Mouse (Mus musculus) MEL (cell line): Measurements from ENCODE around the gene D430041D05Rik. TPM values are rescaled to one million over a fixed set of nuclear protein-coding genes. Genes with fewer than 3 reads are reported as not detected.

Source experiments
- DNase-seq: peaks from one replicate; pipeline ENCODE4 v3.0.0; 2011; ENCODE audit warnings: low read depth, low spot score
- H3K27ac ChIP-seq: 2 replicates; pipeline ENCODE4 v1.5.1; 2012; ENCODE audit warnings: low read depth, mild to moderate bottlenecking, control low read depth, low read length, moderate library complexity; ENCODE audit not compliant: control insufficient read depth
- H3K27me3 ChIP-seq, 2 experiments: fragments of 150-350 bp in 1 of 2; sonication (generic) in 1 of 2; 2 replicates each; pipeline ENCODE4 v1.6.1; 2012; ENCODE audit warnings: low read length in 2 of 2, mild to moderate bottlenecking in 2 of 2, improper control_type of control experiment in 1 of 2, moderate library complexity in 1 of 2; ENCODE audit not compliant: insufficient read depth in 2 of 2, control insufficient read depth in 1 of 2
- H3K36me3 ChIP-seq, 2 experiments: 2 replicates each; pipeline ENCODE4 v1.6.1; 2012 to 2014; ENCODE audit warnings: low read length in 2 of 2, improper control_type of control experiment in 1 of 2, inconsistent platforms in 1 of 2, mild to moderate bottlenecking in 1 of 2; ENCODE audit not compliant: insufficient read depth in 2 of 2, control insufficient read depth in 1 of 2
- H3K4me1 ChIP-seq, 2 experiments: fragments of 150-350 bp in 1 of 2; sonication (generic) in 1 of 2; 2 replicates each; pipeline ENCODE4 v1.6.1; 2012; ENCODE audit warnings: low read length in 2 of 2, improper control_type of control experiment in 1 of 2, mild to moderate bottlenecking in 1 of 2; ENCODE audit not compliant: insufficient read depth in 2 of 2, control insufficient read depth in 1 of 2
- H3K4me3 ChIP-seq, 2 experiments: fragments of 150-350 bp in 1 of 2; sonication (generic) in 1 of 2; 2 replicates each; pipeline ENCODE4 v1.5.1; 2012; ENCODE audit warnings: low read depth in 2 of 2, low read length in 2 of 2, mild to moderate bottlenecking in 2 of 2, moderate library complexity in 2 of 2, control low read depth in 1 of 2, improper control_type of control experiment in 1 of 2; ENCODE audit not compliant: control insufficient read depth in 1 of 2, insufficient read depth in 1 of 2
- H3K79me2 ChIP-seq: 2 replicates; pipeline ENCODE4 v1.6.1; 2012; ENCODE audit warnings: mild to moderate bottlenecking, low read length, moderate library complexity; ENCODE audit not compliant: control insufficient read depth, poor library complexity, insufficient read depth
- H3K9ac ChIP-seq: 2 replicates; pipeline ENCODE4 v1.6.1; 2012; ENCODE audit warnings: low read depth, mild to moderate bottlenecking, control low read depth, low read length, moderate library complexity; ENCODE audit not compliant: control insufficient read depth, poor library complexity, severe bottlenecking
- H3K9me3 ChIP-seq: fragments of 150-350 bp; sonication (generic); replicated peaks from 2 replicates; pipeline ENCODE4 v1.6.1; 2012; ENCODE audit warnings: mild to moderate bottlenecking, low read length, improper control_type of control experiment, moderate library complexity; ENCODE audit not compliant: insufficient read depth
- BHLHE40 ChIP-seq: IDR thresholded peaks from 2 replicates; pipeline ENCODE4 v1.6.1; 2012; ENCODE audit warnings: low read depth, mild to moderate bottlenecking, inconsistent platforms, low read length, improper control_type of control experiment, borderline replicate concordance
- CHD1 ChIP-seq: IDR thresholded peaks from 2 replicates; pipeline ENCODE4 v1.6.1; 2012; ENCODE audit warnings: low read depth, mild to moderate bottlenecking, inconsistent platforms, low read length, improper control_type of control experiment
- CTCF ChIP-seq, 3 experiments: IDR thresholded peaks in 2 of 3; conservative IDR thresholded peaks in 1 of 3; 2 replicates each; pipeline ENCODE4 v1.5.1; 2011 to 2012; ENCODE audit warnings: low read length in 3 of 3, low read depth in 2 of 3, mild to moderate bottlenecking in 2 of 3, improper control_type of control experiment in 1 of 3, inconsistent platforms in 1 of 3, mixed read lengths in 1 of 3, moderate library complexity in 1 of 3; ENCODE audit not compliant: control insufficient read depth in 1 of 3, insufficient read depth in 1 of 3, poor library complexity in 1 of 3, severe bottlenecking in 1 of 3
- ELF1 ChIP-seq: IDR thresholded peaks from 2 replicates; pipeline ENCODE4 v1.6.1; 2014; ENCODE audit warnings: low read depth, mild to moderate bottlenecking, inconsistent platforms, low read length, improper control_type of control experiment, moderate library complexity
- EP300 ChIP-seq, 2 experiments: IDR thresholded peaks; 2 replicates each; pipeline ENCODE4 v1.6.1; 2011; ENCODE audit warnings: improper control_type of control experiment in 2 of 2, low read length in 2 of 2, low read depth in 1 of 2, mild to moderate bottlenecking in 1 of 2
- ETS1 ChIP-seq: IDR thresholded peaks from 2 replicates; pipeline ENCODE4 v1.6.1; 2012; ENCODE audit warnings: low read depth, mild to moderate bottlenecking, inconsistent platforms, low read length, improper control_type of control experiment, moderate library complexity
- GABPA ChIP-seq: IDR thresholded peaks from 2 replicates; pipeline ENCODE4 v1.6.1; 2012; ENCODE audit warnings: low read depth, mild to moderate bottlenecking, inconsistent platforms, low read length, improper control_type of control experiment, moderate library complexity
- GATA1 ChIP-seq: IDR thresholded peaks from 2 replicates; pipeline ENCODE4 v1.6.1; 2011; ENCODE audit warnings: low read depth, low read length, improper control_type of control experiment
- HCFC1 ChIP-seq: IDR thresholded peaks from 2 replicates; pipeline ENCODE4 v1.6.1; 2012; ENCODE audit warnings: low read depth, mild to moderate bottlenecking, inconsistent platforms, low read length, improper control_type of control experiment, moderate library complexity
- KAT2A ChIP-seq: conservative IDR thresholded peaks from 2 replicates; pipeline ENCODE4 v1.6.1; 2012; ENCODE audit warnings: low read depth, low read length, improper control_type of control experiment, inconsistent platforms
- MAFK ChIP-seq: IDR thresholded peaks from 2 replicates; pipeline ENCODE4 v1.6.1; 2011; ENCODE audit warnings: low read depth, mild to moderate bottlenecking, low read length, improper control_type of control experiment, borderline replicate concordance
- MAX ChIP-seq: IDR thresholded peaks from 2 replicates; pipeline ENCODE4 v1.6.1; 2011; ENCODE audit warnings: low read length, improper control_type of control experiment
- MEF2A ChIP-seq: IDR thresholded peaks from 2 replicates; pipeline ENCODE4 v1.6.1; 2014; ENCODE audit warnings: low read depth, mild to moderate bottlenecking, inconsistent platforms, low read length, improper control_type of control experiment; ENCODE audit not compliant: poor library complexity, insufficient replicate concordance, severe bottlenecking; ENCODE audit errors: extremely low read depth
- MXI1 ChIP-seq: IDR thresholded peaks from 2 replicates; pipeline ENCODE4 v1.6.1; 2011; ENCODE audit warnings: mild to moderate bottlenecking, low read depth, low read length, improper control_type of control experiment
- MYC ChIP-seq: IDR thresholded peaks from 2 replicates; pipeline ENCODE4 v1.6.1; 2011; ENCODE audit warnings: low read depth, mild to moderate bottlenecking, low read length, improper control_type of control experiment, moderate library complexity
- NELFE ChIP-seq: IDR thresholded peaks from 2 replicates; pipeline ENCODE4 v1.6.1; 2011; ENCODE audit warnings: low read depth, low read length, improper control_type of control experiment
- NRF1 ChIP-seq: IDR thresholded peaks from 2 replicates; pipeline ENCODE4 v1.6.1; 2014; ENCODE audit warnings: low read depth, mild to moderate bottlenecking, inconsistent platforms, low read length, improper control_type of control experiment, moderate library complexity; ENCODE audit not compliant: poor library complexity, insufficient read depth, severe bottlenecking
- POLR2A ChIP-seq, 2 experiments: IDR thresholded peaks; 2 replicates each; pipeline ENCODE4 v1.6.1; 2011 to 2012; ENCODE audit warnings: low read length in 2 of 2, mild to moderate bottlenecking in 2 of 2, control low read depth in 1 of 2, improper control_type of control experiment in 1 of 2, low read depth in 1 of 2, moderate library complexity in 1 of 2; ENCODE audit not compliant: control insufficient read depth in 1 of 2, insufficient read depth in 1 of 2, poor library complexity in 1 of 2
- POLR2AphosphoS2 ChIP-seq: IDR thresholded peaks from 2 replicates; pipeline ENCODE4 v1.6.1; 2011; ENCODE audit warnings: low read length, improper control_type of control experiment
- POLR2AphosphoS5 ChIP-seq: IDR thresholded peaks from 2 replicates; pipeline ENCODE4 v1.6.1; 2012; ENCODE audit warnings: low read depth, borderline replicate concordance, mild to moderate bottlenecking, inconsistent platforms, low read length, moderate library complexity, mixed read lengths
- RAD21 ChIP-seq: IDR thresholded peaks from 2 replicates; pipeline ENCODE4 v1.6.1; 2011; ENCODE audit warnings: mild to moderate bottlenecking, low read depth, low read length, improper control_type of control experiment
- RCOR1 ChIP-seq: IDR thresholded peaks from 2 replicates; pipeline ENCODE4 v1.6.1; 2012; ENCODE audit warnings: low read depth, mild to moderate bottlenecking, inconsistent platforms, low read length, improper control_type of control experiment
- SIN3A ChIP-seq: IDR thresholded peaks from 2 replicates; pipeline ENCODE4 v1.6.1; 2012; ENCODE audit warnings: low read length, improper control_type of control experiment, inconsistent platforms
- TAL1 ChIP-seq: IDR thresholded peaks from 2 replicates; pipeline ENCODE4 v1.6.1; 2012; ENCODE audit warnings: mild to moderate bottlenecking, inconsistent platforms, low read length, moderate library complexity, mixed read lengths
- TBP ChIP-seq: IDR thresholded peaks from 2 replicates; pipeline ENCODE4 v1.8.0; 2011; ENCODE audit warnings: low read depth, low read length, improper control_type of control experiment
- TCF12 ChIP-seq: IDR thresholded peaks from 2 replicates; pipeline ENCODE4 v1.6.1; 2014; ENCODE audit warnings: low read depth, mild to moderate bottlenecking, inconsistent platforms, low read length, improper control_type of control experiment, moderate library complexity
- USF2 ChIP-seq, 2 experiments: IDR thresholded peaks; 2 replicates each; pipeline ENCODE4 v1.6.1; 2011 to 2012; ENCODE audit warnings: improper control_type of control experiment in 2 of 2, low read length in 2 of 2, borderline replicate concordance in 1 of 2, inconsistent platforms in 1 of 2, low read depth in 1 of 2, mild to moderate bottlenecking in 1 of 2; ENCODE audit not compliant: insufficient read depth in 1 of 2
- ZKSCAN1 ChIP-seq: IDR thresholded peaks from 2 replicates; pipeline ENCODE4 v1.6.1; 2012; ENCODE audit warnings: low read depth, mild to moderate bottlenecking, inconsistent platforms, low read length, improper control_type of control experiment, moderate library complexity
- ZMIZ1 ChIP-seq: IDR thresholded peaks from 2 replicates; pipeline ENCODE4 v1.6.1; 2012; ENCODE audit warnings: low read depth, mild to moderate bottlenecking, inconsistent platforms, low read length, improper control_type of control experiment, moderate library complexity
- ZNF384 ChIP-seq: IDR thresholded peaks from 2 replicates; pipeline ENCODE4 v1.6.1; 2012; ENCODE audit warnings: low read depth, mild to moderate bottlenecking, inconsistent platforms, low read length, improper control_type of control experiment
- polyA plus RNA-seq, 2 experiments: library from polyadenylated mRNA; stranded (reverse) in 1 of 2; unstranded in 1 of 2; fragments of >175 nt in 1 of 2; fragments of >200 nt in 1 of 2; gene quantifications; 2 replicates each; pipeline versions ENCODE4 v1.2.1 to v1.2.4; 2012; ENCODE audit warnings: low replicate concordance in 2 of 2, low read depth in 1 of 2; ENCODE audit not compliant: insufficient read length in 2 of 2, insufficient read depth in 1 of 2, missing spikeins in 1 of 2
- total RNA-seq: library from RNA; depleted of rRNA; stranded (reverse); fragments of 300-350 nt; gene quantifications from 2 replicates; pipeline ENCODE4 v1.2.3, GENCODE M21; 2012

D430041D05Rik gene
- total and polyA plus RNA-seq, 3 experiments = 0.46 to 1.1 TPM; not detected in 1

GRCm38 (mm10) chr2:104124071-104124470 is 286.7 kb downstream of the D430041D05Rik start:
- Histone ChIP-seq H3K27me3 (peaks cover 9 to 30% of the 10 kb centered on the region in 2 experiments), H3K27ac (no peak overlapping the region), H3K9ac (no peak overlapping the region), H3K36me3 (peaks cover 0 to 20% of the 10 kb centered on the region in 2 experiments; a peak in 2 of 4 replicates), H3K4me3 (no peak overlapping the region), H3K79me2 (no peaks in the 10 kb centered on the region), H3K4me1 (peaks cover 12 to 19% of the 10 kb centered on the region in 2 experiments), H3K9me3 (no peaks in the 10 kb centered on the region)
- TF ChIP-seq GATA1 (0 out of 2 replicates have a peak, but pooled peaks have one; percentile 11), EP300 (IDR thresholded peaks at IDR 0.05; ENCODE audit: low read depth in 1 of 2, low read length in 2 of 2) (no peak)
- DNase-seq = no peak

GRCm38 (mm10) chr2:104123540-104123939 is 287.3 kb downstream of the D430041D05Rik start:
- H3K79me2 ChIP-seq = no peaks in the 10 kb centered on the region
- H3K9me3 ChIP-seq = no peaks in the 10 kb centered on the region
- peak; percentile 44 for DNase-seq
- H3K27me3 ChIP-seq = peaks cover 9 to 30% of the 10 kb centered on the region in 2 experiments
- H3K9ac ChIP-seq = peak overlapping the region; percentile 63; the same call in 1 of the 2 replicates
- peaks cover 0 to 20% of the 10 kb centered on the region in 2 experiments; a peak in 2 of 4 replicates for H3K36me3 ChIP-seq
- H3K4me3 ChIP-seq = peak overlapping the region; percentile 72 to 92; a peak in 3 of 4 replicates
- H3K4me1 ChIP-seq = peaks cover 12 to 19% of the 10 kb centered on the region in 2 experiments
- no peak overlapping the region for H3K27ac ChIP-seq
- no peak for TF ChIP-seq SIN3A
- 0 out of 2 replicates have a peak, but pooled peaks have one; percentile 6 for TF ChIP-seq ZKSCAN1
- no peak for TF ChIP-seq BHLHE40
- TF ChIP-seq ZMIZ1 = no peak
- no peak for TF ChIP-seq POLR2A (IDR thresholded peaks at IDR 0.05; ENCODE audit: control insufficient read depth in 1 of 2, insufficient read depth in 1 of 2, low read depth in 1 of 2, low read length in 2 of 2, poor library complexity in 1 of 2)
- peak in 1 of 2 experiments; percentile 26; a peak in 1 of 4 replicates for TF ChIP-seq EP300 (IDR thresholded peaks at IDR 0.05; ENCODE audit: low read depth in 1 of 2, low read length in 2 of 2)
- no peak for TF ChIP-seq ZNF384
- TF ChIP-seq MAX = no peak
- TF ChIP-seq NELFE = no peak
- TF ChIP-seq CTCF (IDR thresholded peaks at IDR 0.05 in 2 of 3, conservative IDR thresholded peaks at IDR 0.05 in 1 of 3; ENCODE audit: control insufficient read depth in 1 of 3, insufficient read depth in 1 of 3, low read depth in 2 of 3, low read length in 3 of 3, poor library complexity in 1 of 3, severe bottlenecking in 1 of 3) = no peak
- TF ChIP-seq USF2 (IDR thresholded peaks at IDR 0.05; ENCODE audit: borderline replicate concordance in 1 of 2, insufficient read depth in 1 of 2, low read depth in 1 of 2, low read length in 2 of 2) = no peak
- no peak for TF ChIP-seq GABPA
- no peak for TF ChIP-seq TAL1
- TF ChIP-seq CHD1 = no peak
- TF ChIP-seq TCF12 = 0 out of 2 replicates have a peak, but pooled peaks have one; percentile 23
- no peak for TF ChIP-seq RAD21
- TF ChIP-seq TBP = no peak
- no peak for TF ChIP-seq ETS1
- 0 out of 2 replicates have a peak, but pooled peaks have one; percentile 28 for TF ChIP-seq RCOR1
- TF ChIP-seq MYC = no peak
- no peak for TF ChIP-seq POLR2AphosphoS2
- no peak for TF ChIP-seq NRF1
- no peak for TF ChIP-seq KAT2A
- no peak for TF ChIP-seq POLR2AphosphoS5
- TF ChIP-seq MXI1 = 0 out of 2 replicates have a peak, but pooled peaks have one; percentile 24
- TF ChIP-seq MAFK = no peak
- TF ChIP-seq HCFC1 = no peak
- peak; percentile 40; the same call in 1 of the 2 replicates for TF ChIP-seq GATA1
- TF ChIP-seq ELF1 = no peak
- TF ChIP-seq MEF2A = no peak
